Mouse (Mus musculus): ENCODE measurements around the gene Spata16. TPM values are rescaled to one million over a fixed set of nuclear protein-coding genes. Genes with fewer than 3 reads are reported as not detected.

Gene Spata16
- not detected for total RNA-seq (2023)

DNA sequence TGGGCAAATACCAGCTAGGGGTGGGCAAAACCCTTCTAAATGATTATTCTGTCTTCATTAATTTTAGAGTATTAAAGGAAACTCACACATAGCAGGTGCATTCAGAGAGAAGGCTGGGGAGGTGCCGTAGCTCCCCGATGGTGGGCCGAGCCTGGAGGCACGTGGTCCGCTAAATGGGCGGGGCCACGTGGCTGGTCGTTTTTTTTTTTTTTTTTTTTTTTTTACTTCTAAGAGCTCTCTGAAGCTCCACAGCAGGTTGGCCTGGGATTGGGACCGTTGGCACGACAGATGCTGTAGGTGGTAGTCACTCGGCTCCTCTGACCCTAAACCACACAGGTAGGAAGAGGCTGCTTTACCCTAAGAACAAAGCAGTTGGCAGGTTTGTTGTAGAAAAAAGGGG, at the start of gene Spata16:
Spata16 (plus strand) TSS at position 219 of the 400 bp plus-strand sequence.

Data from T-cell, adult 66 days (primary cell).